Mouse (Mus musculus): ENCODE measurements around the gene Hist2h2ab. TPM values are rescaled to one million over a fixed set of nuclear protein-coding genes. Genes with fewer than 3 reads are reported as not detected.
A peak's percentile ranks its signal among the peaks of the same experiment; 100 is the strongest.
"Not testable (repeated sequence)": the region's sequence is repeated elsewhere in the genome, so short reads cannot be mapped to it uniquely, and the experiment has no call there.

Gene Hist2h2ab
- polyA plus RNA-seq, 1 experiment from 2014 or later = 0.71 TPM

- H3K4me2 ChIP-seq (ENCODE audit: low read depth, low read length, severe bottlenecking) = peak overlapping the region; percentile 55
- no peaks in the 10 kb centered on the region for H3K9me3 ChIP-seq (ENCODE audit: control insufficient read depth, low read length)
- no peak for DNase-seq (ENCODE audit: low spot score)
- WGBS = under 1% methylated on average over 12 of the region's 12 CpGs
- peak overlapping the region; percentile 33 for H3K4me3 ChIP-seq (ENCODE audit: low read depth, low read length)
- 0 out of 2 replicates have a peak, but pooled peaks cover 2% of the 10 kb centered on the region for H3K4me1 ChIP-seq (replicated peaks; ENCODE audit: control insufficient read depth, insufficient read depth, low read length)
- no peaks in the 10 kb centered on the region for H3K27me3 ChIP-seq (ENCODE audit: control insufficient read depth, insufficient read depth, low read length)
- H3K27ac ChIP-seq (ENCODE audit: low read depth, low read length) = peak overlapping the region; percentile 75
- no peak for ATAC-seq (replicated peaks; ENCODE audit: low FRiP score)
- peak overlapping the region; percentile 65 for H3K9ac ChIP-seq (ENCODE audit: low read length)
- no peaks in the 10 kb centered on the region for H3K36me3 ChIP-seq (ENCODE audit: control insufficient read depth, insufficient read depth, low read length)
These were observed 18.3 kb downstream of the Hist2h2ab start for GRCm38 (mm10) chr3:96237904-96238511.

- DNase-seq (ENCODE audit: low spot score); H3K36me3 ChIP-seq (ENCODE audit: control insufficient read depth, insufficient read depth, low read length); H3K27me3 ChIP-seq (ENCODE audit: control insufficient read depth, insufficient read depth, low read length); H3K9me3 ChIP-seq (ENCODE audit: control insufficient read depth, low read length); H3K4me1 ChIP-seq (replicated peaks; ENCODE audit: control insufficient read depth, insufficient read depth, low read length): not testable (repeated sequence)
- Histone ChIP-seq H3K9ac (ENCODE audit: low read length) (peak within 1 kb of the TSS; percentile 65), H3K27ac (ENCODE audit: low read depth, low read length) (peak within 1 kb of the TSS; percentile 75), H3K4me2 (ENCODE audit: low read depth, low read length, severe bottlenecking) (peak within 1 kb of the TSS; percentile 55), H3K4me3 (ENCODE audit: low read depth, low read length) (peak within 1 kb of the TSS; percentile 33)
- ATAC-seq (replicated peaks; ENCODE audit: low FRiP score) = peak; percentile 93
- 0% methylated on average over 10 of the region's 68 CpGs for WGBS
These were observed 19.5 kb downstream of the Hist2h2ab start, which contains the start of gene Hist2h3c2 for GRCm38 (mm10) chr3:96238954-96239793. Hist2h3c2 (minus strand) TSS chr3:96239127.

GRCm38 (mm10) chr3:96239949-96240798 lies 20.5 kb downstream of the Hist2h2ab start, which contains the start of gene Hist2h2aa2:
Hist2h2aa2 (minus strand) TSS chr3:96240276.
- ATAC-seq (replicated peaks; ENCODE audit: low FRiP score) = peak; percentile 80
- WGBS = 6% methylated on average over 24 of the region's 85 CpGs
- H3K36me3 ChIP-seq (ENCODE audit: control insufficient read depth, insufficient read depth, low read length); H3K27me3 ChIP-seq (ENCODE audit: control insufficient read depth, insufficient read depth, low read length); H3K4me1 ChIP-seq (replicated peaks; ENCODE audit: control insufficient read depth, insufficient read depth, low read length); H3K9me3 ChIP-seq (ENCODE audit: control insufficient read depth, low read length): not testable (repeated sequence)
- DNase-seq (ENCODE audit: low spot score) = peak; percentile 87
- H3K9ac ChIP-seq (ENCODE audit: low read length) = peak within 1 kb of the TSS; percentile 64
- H3K27ac ChIP-seq (ENCODE audit: low read depth, low read length) = peak within 1 kb of the TSS; percentile 84
- peak within 1 kb of the TSS; percentile 31; the same call in 1 of the 2 replicates for H3K4me2 ChIP-seq (ENCODE audit: low read depth, low read length, severe bottlenecking)
- peak within 1 kb of the TSS; percentile 21; the same call in 1 of the 2 replicates for H3K4me3 ChIP-seq (ENCODE audit: low read depth, low read length)

GRCm38 (mm10) chr3:96240799-96241197 lies 21.1 kb downstream of the Hist2h2ab start:
- peaks cover 6% of the 10 kb centered on the region; the same call in 1 of the 2 replicates for H3K4me1 ChIP-seq (replicated peaks; ENCODE audit: control insufficient read depth, insufficient read depth, low read length)
- no peak overlapping the region for H3K4me3 ChIP-seq (ENCODE audit: low read depth, low read length)
- ATAC-seq (replicated peaks; ENCODE audit: low FRiP score) = no peak

GRCm38 (mm10) chr3:96243921-96244572 lies 24.4 kb downstream of the Hist2h2ab start:
- DNase-seq (ENCODE audit: low spot score) (no peak), ATAC-seq (replicated peaks; ENCODE audit: low FRiP score) (no peak)
- peak overlapping the region; percentile 97 for H3K27ac ChIP-seq (ENCODE audit: low read depth, low read length)
- H3K36me3 ChIP-seq (ENCODE audit: control insufficient read depth, insufficient read depth, low read length) = no peaks in the 10 kb centered on the region
- 86% methylated on average over 7 of the region's 7 CpGs for WGBS
- H3K4me3 ChIP-seq (ENCODE audit: low read depth, low read length) = 0 out of 2 replicates have a peak overlapping the region, but pooled peaks have one; percentile 41
- H3K4me2 ChIP-seq (ENCODE audit: low read depth, low read length, severe bottlenecking) = peak overlapping the region; percentile 63; the same call in 1 of the 2 replicates
- no peaks in the 10 kb centered on the region for H3K9me3 ChIP-seq (ENCODE audit: control insufficient read depth, low read length)
- H3K9ac ChIP-seq (ENCODE audit: low read length) = peak overlapping the region; percentile 85
- H3K4me1 ChIP-seq (replicated peaks; ENCODE audit: control insufficient read depth, insufficient read depth, low read length) = peaks cover 6% of the 10 kb centered on the region; the same call in 1 of the 2 replicates
- no peaks in the 10 kb centered on the region; the same call in 1 of the 2 replicates for H3K27me3 ChIP-seq (ENCODE audit: control insufficient read depth, insufficient read depth, low read length)

More at GRCm38 (mm10) chr3:96240799-96241197, 21.1 kb downstream of the Hist2h2ab start:
- DNase-seq (ENCODE audit: low spot score) = no peak
- Histone ChIP-seq H3K27me3 (ENCODE audit: control insufficient read depth, insufficient read depth, low read length) (no peaks in the 10 kb centered on the region), H3K9me3 (ENCODE audit: control insufficient read depth, low read length) (no peaks in the 10 kb centered on the region), H3K27ac (ENCODE audit: low read depth, low read length) (peak overlapping the region; percentile 84), H3K9ac (ENCODE audit: low read length) (peak overlapping the region; percentile 64), H3K4me2 (ENCODE audit: low read depth, low read length, severe bottlenecking) (no peak overlapping the region), H3K36me3 (ENCODE audit: control insufficient read depth, insufficient read depth, low read length) (no peaks in the 10 kb centered on the region)
- 76% methylated on average over 9 of the region's 9 CpGs for WGBS

GRCm38 (mm10) chr3:96245003-96245886 lies 25.6 kb downstream of the Hist2h2ab start, which contains the start of gene Hist2h2aa1:
Hist2h2aa1 (plus strand) TSS chr3:96245497.
- DNase-seq (ENCODE audit: low spot score) = peak; percentile 85
- ATAC-seq (replicated peaks; ENCODE audit: low FRiP score) = peak; percentile 86
- H3K4me2 ChIP-seq (ENCODE audit: low read depth, low read length, severe bottlenecking) = peak within 1 kb of the TSS; percentile 63
- not testable (repeated sequence) for H3K4me1 ChIP-seq (replicated peaks; ENCODE audit: control insufficient read depth, insufficient read depth, low read length); H3K36me3 ChIP-seq (ENCODE audit: control insufficient read depth, insufficient read depth, low read length); H3K27me3 ChIP-seq (ENCODE audit: control insufficient read depth, insufficient read depth, low read length); H3K9me3 ChIP-seq (ENCODE audit: control insufficient read depth, low read length)
- H3K9ac ChIP-seq (ENCODE audit: low read length) = peak within 1 kb of the TSS; percentile 85
- peak within 1 kb of the TSS; percentile 41 for H3K4me3 ChIP-seq (ENCODE audit: low read depth, low read length)
- peak within 1 kb of the TSS; percentile 97 for H3K27ac ChIP-seq (ENCODE audit: low read depth, low read length)
- WGBS = 0% methylated on average over 12 of the region's 88 CpGs

- Histone ChIP-seq H3K27ac (ENCODE audit: low read depth, low read length) (0 out of 2 replicates have a peak overlapping the region, but pooled peaks have one; percentile 46), H3K9ac (ENCODE audit: low read length) (peak overlapping the region; percentile 43; the same call in 1 of the 2 replicates), H3K4me2 (ENCODE audit: low read depth, low read length, severe bottlenecking) (0 out of 2 replicates have a peak overlapping the region, but pooled peaks have one; percentile 21), H3K4me3 (ENCODE audit: low read depth, low read length) (peak overlapping the region; percentile 21; the same call in 1 of the 2 replicates)
- not testable (repeated sequence) for H3K4me1 ChIP-seq (replicated peaks; ENCODE audit: control insufficient read depth, insufficient read depth, low read length); H3K27me3 ChIP-seq (ENCODE audit: control insufficient read depth, insufficient read depth, low read length); ATAC-seq (replicated peaks; ENCODE audit: low FRiP score); H3K36me3 ChIP-seq (ENCODE audit: control insufficient read depth, insufficient read depth, low read length); DNase-seq (ENCODE audit: low spot score); H3K9me3 ChIP-seq (ENCODE audit: control insufficient read depth, low read length)
- WGBS = 0% methylated on average over 10 of the region's 21 CpGs
These were observed 26.4 kb downstream of the Hist2h2ab start for GRCm38 (mm10) chr3:96246018-96246417.
